Mouse (Mus musculus) lung, adult 2 months (tissue): ENCODE data around the gene Paip2b.

Experiments used
- CTCF ChIP-seq: fragments of 200-500 bp; IDR thresholded peaks from 2 replicates; pipeline ENCODE4 v1.5.1; 2011; ENCODE audit warnings: mild to moderate bottlenecking, low read length, control low read depth; ENCODE audit not compliant: insufficient read depth
- POLR2A ChIP-seq: fragments of 200-500 bp; IDR thresholded peaks from 2 replicates; pipeline ENCODE4 v1.6.1; 2011; ENCODE audit warnings: low read depth, mild to moderate bottlenecking, control low read depth, low read length, borderline replicate concordance; ENCODE audit errors: extremely low read depth

DNA sequence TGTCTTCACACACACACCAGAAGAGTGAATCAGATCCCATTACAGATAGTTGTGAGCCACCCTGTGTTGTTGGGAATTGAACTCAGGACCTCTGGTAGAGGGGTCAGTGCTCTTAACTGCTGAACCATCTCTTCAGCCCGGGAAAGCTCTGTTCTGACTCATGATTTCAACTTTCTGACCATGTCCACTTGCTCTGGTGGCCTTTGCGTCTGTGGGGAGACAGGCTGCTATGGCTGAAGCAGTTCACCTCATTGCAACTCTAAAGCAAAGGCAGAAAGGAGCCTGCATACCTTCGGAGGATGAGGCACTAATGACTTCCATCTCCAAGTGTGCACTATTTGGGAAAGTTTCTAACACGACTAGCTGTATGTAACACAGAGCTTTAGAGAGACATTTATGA, 34.9 kb upstream of the Paip2b start:
- no peak for TF ChIP-seq CTCF
- TF ChIP-seq POLR2A: no peak
